Mouse (Mus musculus) testis, adult 2 months (tissue): ENCODE measurements around the gene Gtf3c5.

Experiments used
- CTCF ChIP-seq: fragments of 200-500 bp; IDR thresholded peaks from 2 replicates; pipeline ENCODE4 v1.5.1; 2012; ENCODE audit warnings: low read depth, mild to moderate bottlenecking, inconsistent platforms, low read length, moderate library complexity; ENCODE audit not compliant: control insufficient read depth, insufficient read depth, insufficient replicate concordance
- POLR2A ChIP-seq: fragments of 200-500 bp; IDR thresholded peaks from 2 replicates; pipeline ENCODE4 v1.6.1; 2012; ENCODE audit warnings: low read depth, mild to moderate bottlenecking, inconsistent platforms, low read length, moderate library complexity; ENCODE audit not compliant: control insufficient read depth

- TF ChIP-seq CTCF (no peak), POLR2A (no peak)
Observed at GRCm38 (mm10) chr2:28524406-28524805, 59.1 kb downstream of the Gtf3c5 start.
